Mouse (Mus musculus): Measurements from ENCODE around the gene Ttn.

GRCm38 (mm10) chr2:76808334-76808733 is 174.0 kb downstream of the Ttn start:
- no peak for TF ChIP-seq MYB (IDR thresholded peaks at IDR 0.05; ENCODE audit: low read depth, low read length)
- no peak for TF ChIP-seq CTCF (IDR thresholded peaks at IDR 0.05 in 2 of 3, conservative IDR thresholded peaks at IDR 0.05 in 1 of 3; ENCODE audit: control insufficient read depth in 1 of 3, insufficient read depth in 1 of 3, low read depth in 2 of 3, low read length in 3 of 3, poor library complexity in 1 of 3, severe bottlenecking in 1 of 3)
- no peak for TF ChIP-seq POLR2A (IDR thresholded peaks at IDR 0.05; ENCODE audit: control insufficient read depth in 1 of 2, insufficient read depth in 1 of 2, low read depth in 1 of 2, low read length in 2 of 2, poor library complexity in 1 of 2)
- TF ChIP-seq MAZ (IDR thresholded peaks at IDR 0.05; ENCODE audit: low read depth, low read length) = no peak
- no peak for TF ChIP-seq ZNF384 (IDR thresholded peaks at IDR 0.05; ENCODE audit: low read depth, low read length)
- no peak for TF ChIP-seq SMC3 (IDR thresholded peaks at IDR 0.05; ENCODE audit: low read depth, low read length)
- TF ChIP-seq POLR2AphosphoS5 (IDR thresholded peaks at IDR 0.05; ENCODE audit: borderline replicate concordance, low read depth, low read length) = no peak
- no peak for TF ChIP-seq EP300 (IDR thresholded peaks at IDR 0.05; ENCODE audit: low read depth in 1 of 2, low read length in 2 of 2)
- TF ChIP-seq GATA1 (IDR thresholded peaks at IDR 0.05; ENCODE audit: low read depth, low read length) = no peak
- no peak for TF ChIP-seq HCFC1 (IDR thresholded peaks at IDR 0.05; ENCODE audit: low read depth, low read length)
- no peak for TF ChIP-seq USF2 (IDR thresholded peaks at IDR 0.05; ENCODE audit: borderline replicate concordance in 1 of 2, insufficient read depth in 1 of 2, low read depth in 1 of 2, low read length in 2 of 2)
- TF ChIP-seq TAL1 (IDR thresholded peaks at IDR 0.05; ENCODE audit: low read length) = no peak
- TF ChIP-seq ZC3H11A (IDR thresholded peaks at IDR 0.05; ENCODE audit: low read depth, low read length) = no peak
- TF ChIP-seq NELFE (IDR thresholded peaks at IDR 0.05; ENCODE audit: low read depth, low read length) = no peak

All from MEL (cell line).